Mouse (Mus musculus) forebrain, embryonic 13.5 days (tissue): ENCODE data around the gene Hoxd4. TPM values are rescaled to one million over a fixed set of nuclear protein-coding genes. Genes with fewer than 3 reads are reported as not detected.
A peak's percentile ranks its signal among the peaks of the same experiment; 100 is the strongest.

Experiments
- ATAC-seq: fragments of 200-750 bp; cut with Nextera tagmentation; 2 replicates; pipeline ENCODE4 v1.8.0; 2017
- H3K27ac ChIP-seq: fragments of 300-500 bp; sonication (generic); 2 replicates; pipeline ENCODE4 v1.5.1; 2015; ENCODE audit warnings: inconsistent platforms, mild to moderate bottlenecking, moderate library complexity
- H3K27me3 ChIP-seq: fragments of 300-500 bp; sonication (generic); 2 replicates; pipeline ENCODE4 v1.6.1; 2015; ENCODE audit warnings: mild to moderate bottlenecking, inconsistent platforms
- H3K36me3 ChIP-seq: fragments of 300-500 bp; sonication (generic); 2 replicates; pipeline ENCODE4 v1.6.1; 2015; ENCODE audit warnings: mild to moderate bottlenecking, inconsistent platforms; ENCODE audit not compliant: poor library complexity, severe bottlenecking
- H3K4me1 ChIP-seq: fragments of 300-500 bp; sonication (generic); 2 replicates; pipeline ENCODE4 v1.6.1; 2015; ENCODE audit warnings: inconsistent platforms
- H3K4me2 ChIP-seq: fragments of 300-500 bp; sonication (generic); 2 replicates; pipeline ENCODE4 v1.6.1; 2015; ENCODE audit warnings: inconsistent platforms, mild to moderate bottlenecking, moderate library complexity
- H3K4me3 ChIP-seq: fragments of 300-500 bp; sonication (generic); 2 replicates; pipeline ENCODE4 v1.5.1; 2015; ENCODE audit warnings: mild to moderate bottlenecking, inconsistent platforms
- H3K9ac ChIP-seq: fragments of 300-500 bp; sonication (generic); 2 replicates; pipeline ENCODE4 v1.6.1; 2015; ENCODE audit warnings: mild to moderate bottlenecking, inconsistent platforms
- H3K9me3 ChIP-seq: fragments of 300-500 bp; sonication (generic); replicated peaks from 2 replicates; pipeline ENCODE4 v1.6.1; 2016; ENCODE audit warnings: inconsistent platforms
- WGBS: fragments of 180-500 bp; shearing (Covaris S2); methylation state at CpG from one replicate; pipeline ENCODE4 v1.1.7; 2015; 5-methylcytosine and 5-hydroxymethylcytosine counted together
- polyA plus RNA-seq: library from polyadenylated mRNA; unstranded; fragments of >200 nt; fragmentation: Nextera tagmentation; extraction: Ambion mirVana; gene quantifications from 2 replicates; pipeline ENCODE4 v1.2.1, GENCODE M21; 2015

Hoxd4 gene
- polyA plus RNA-seq, 1 experiment from 2014 or later = not detected

DNA sequence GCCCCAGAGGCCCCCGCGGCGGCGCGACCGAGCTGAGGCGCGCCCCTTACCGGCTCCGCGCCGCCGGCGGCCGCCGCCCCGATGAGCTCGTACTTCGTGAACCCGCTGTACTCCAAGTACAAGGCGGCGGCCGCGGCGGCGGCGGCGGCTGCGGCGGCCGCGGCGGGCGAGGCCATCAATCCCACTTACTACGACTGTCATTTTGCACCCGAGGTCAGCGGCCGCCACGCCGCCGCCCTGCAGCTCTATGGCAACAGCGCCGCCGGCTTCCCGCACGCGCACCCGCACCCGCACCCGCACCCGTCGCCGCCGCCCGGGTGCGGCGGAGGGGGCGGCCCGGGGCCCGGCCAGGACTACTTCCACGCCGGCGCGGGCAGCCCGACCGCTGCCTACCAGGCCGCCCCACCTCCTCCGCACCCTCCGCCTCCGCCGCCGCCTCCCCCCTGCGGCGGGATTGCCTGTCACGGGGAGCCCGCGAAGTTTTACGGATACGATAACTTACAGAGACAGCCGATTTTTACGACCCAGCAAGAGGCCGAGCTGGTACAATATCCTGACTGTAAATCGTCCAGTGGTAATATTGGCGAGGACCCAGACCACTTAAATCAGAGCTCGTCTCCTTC lies 6.2 kb upstream of the Hoxd4 start:
- under 1% methylated on average over 44 of the region's 85 CpGs for WGBS
- no peaks in the 10 kb centered on the region for H3K36me3 ChIP-seq
- 0 out of 2 replicates have a peak overlapping the region, but pooled peaks have one; percentile 37 for H3K9ac ChIP-seq
- peak overlapping the region; percentile 35 for H3K4me3 ChIP-seq
- no peak for ATAC-seq
- peaks cover 98% of the 10 kb centered on the region for H3K27me3 ChIP-seq
- H3K9me3 ChIP-seq = no peaks in the 10 kb centered on the region
- H3K4me2 ChIP-seq = peak overlapping the region; percentile 60
- no peak overlapping the region for H3K27ac ChIP-seq
- H3K4me1 ChIP-seq = peaks cover 14% of the 10 kb centered on the region

DNA sequence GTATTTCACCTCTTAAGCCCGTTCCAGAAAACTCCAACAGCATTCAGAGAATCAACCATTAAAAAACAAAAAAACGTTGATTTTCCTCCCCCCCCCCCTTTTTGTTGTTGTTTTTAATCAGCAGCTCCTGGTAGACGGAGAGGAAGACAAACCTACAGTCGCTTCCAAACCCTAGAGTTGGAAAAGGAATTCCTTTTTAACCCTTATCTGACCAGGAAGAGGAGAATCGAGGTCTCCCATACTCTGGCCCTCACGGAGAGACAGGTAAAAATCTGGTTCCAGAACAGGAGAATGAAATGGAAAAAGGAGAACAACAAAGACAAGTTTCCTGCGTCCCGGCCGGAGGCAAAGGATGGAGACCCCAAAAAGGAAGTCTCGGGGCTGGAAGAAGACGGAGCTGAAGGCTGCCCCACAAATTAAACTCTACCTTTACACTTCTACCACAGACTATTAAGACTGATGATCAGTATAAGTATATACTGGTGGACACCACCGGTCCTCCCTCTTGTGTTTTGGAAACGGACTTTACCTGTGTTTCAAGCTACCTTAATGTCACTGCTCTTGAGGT lies 5.3 kb upstream of the Hoxd4 start:
- Histone ChIP-seq H3K4me3 (no peak overlapping the region), H3K4me1 (peaks cover 14% of the 10 kb centered on the region), H3K27me3 (peaks cover 97% of the 10 kb centered on the region), H3K27ac (no peak overlapping the region), H3K4me2 (no peak overlapping the region), H3K9me3 (no peaks in the 10 kb centered on the region), H3K36me3 (no peaks in the 10 kb centered on the region), H3K9ac (no peak overlapping the region)
- under 1% methylated on average over 13 of the region's 13 CpGs for whole genome bisulfite sequencing
- ATAC-seq = no peak

DNA sequence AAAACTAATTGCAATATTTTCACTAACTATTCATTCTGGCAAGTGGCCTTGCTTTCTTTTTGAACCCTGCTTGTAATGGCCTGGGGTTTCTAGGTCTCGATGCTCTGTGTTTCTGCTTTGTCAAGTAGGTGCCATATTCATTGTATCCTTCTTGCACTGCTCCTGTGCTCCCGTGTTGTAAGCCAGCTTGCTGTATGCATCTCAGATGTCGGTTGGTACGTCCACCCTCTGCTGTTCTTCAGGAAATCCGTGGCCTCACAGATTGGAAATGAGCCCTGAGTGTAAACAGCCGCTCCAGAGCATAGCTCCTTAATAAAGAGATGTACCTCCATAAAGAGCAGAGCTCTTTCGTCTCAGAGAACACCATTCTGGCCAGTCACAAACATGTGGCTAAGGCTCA lies 4.1 kb upstream of the Hoxd4 start:
- no peaks in the 10 kb centered on the region for H3K36me3 ChIP-seq
- no peaks in the 10 kb centered on the region for H3K9me3 ChIP-seq
- peaks cover 98% of the 10 kb centered on the region for H3K27me3 ChIP-seq
- no peak overlapping the region for H3K4me2 ChIP-seq
- ATAC-seq = no peak
- no peak overlapping the region for H3K4me3 ChIP-seq
- WGBS = 6% methylated on average over 7 of the region's 7 CpGs
- H3K27ac ChIP-seq = no peak overlapping the region
- peaks cover 21% of the 10 kb centered on the region for H3K4me1 ChIP-seq
- H3K9ac ChIP-seq = no peak overlapping the region

DNA sequence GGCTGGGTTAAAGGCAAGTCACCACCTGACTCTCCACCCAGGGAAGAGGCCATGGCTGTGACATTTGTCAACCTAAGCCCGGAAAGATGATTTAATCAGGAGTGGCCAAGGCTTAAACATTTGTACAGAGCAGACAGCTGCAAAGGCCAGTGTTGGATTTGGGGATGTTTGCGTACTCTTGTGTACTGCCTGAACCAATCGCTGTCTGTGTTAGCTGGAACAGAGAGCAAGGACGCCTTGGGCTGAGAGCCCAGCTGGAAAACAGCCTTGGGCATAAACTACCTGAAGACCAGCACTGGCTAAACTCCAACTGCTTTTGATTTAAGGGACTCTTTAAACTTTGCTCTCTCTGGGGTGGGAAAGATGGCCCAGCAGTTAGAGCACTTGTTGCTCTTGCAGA lies 3.1 kb upstream of the Hoxd4 start:
- Histone ChIP-seq H3K4me1 (peaks cover 21% of the 10 kb centered on the region), H3K4me3 (no peak overlapping the region), H3K36me3 (no peaks in the 10 kb centered on the region), H3K9me3 (no peaks in the 10 kb centered on the region), H3K9ac (no peak overlapping the region), H3K27me3 (peaks cover 98% of the 10 kb centered on the region), H3K4me2 (no peak overlapping the region), H3K27ac (no peak overlapping the region)
- ATAC-seq = no peak
- WGBS = 5% methylated on average over 4 of the region's 4 CpGs

DNA sequence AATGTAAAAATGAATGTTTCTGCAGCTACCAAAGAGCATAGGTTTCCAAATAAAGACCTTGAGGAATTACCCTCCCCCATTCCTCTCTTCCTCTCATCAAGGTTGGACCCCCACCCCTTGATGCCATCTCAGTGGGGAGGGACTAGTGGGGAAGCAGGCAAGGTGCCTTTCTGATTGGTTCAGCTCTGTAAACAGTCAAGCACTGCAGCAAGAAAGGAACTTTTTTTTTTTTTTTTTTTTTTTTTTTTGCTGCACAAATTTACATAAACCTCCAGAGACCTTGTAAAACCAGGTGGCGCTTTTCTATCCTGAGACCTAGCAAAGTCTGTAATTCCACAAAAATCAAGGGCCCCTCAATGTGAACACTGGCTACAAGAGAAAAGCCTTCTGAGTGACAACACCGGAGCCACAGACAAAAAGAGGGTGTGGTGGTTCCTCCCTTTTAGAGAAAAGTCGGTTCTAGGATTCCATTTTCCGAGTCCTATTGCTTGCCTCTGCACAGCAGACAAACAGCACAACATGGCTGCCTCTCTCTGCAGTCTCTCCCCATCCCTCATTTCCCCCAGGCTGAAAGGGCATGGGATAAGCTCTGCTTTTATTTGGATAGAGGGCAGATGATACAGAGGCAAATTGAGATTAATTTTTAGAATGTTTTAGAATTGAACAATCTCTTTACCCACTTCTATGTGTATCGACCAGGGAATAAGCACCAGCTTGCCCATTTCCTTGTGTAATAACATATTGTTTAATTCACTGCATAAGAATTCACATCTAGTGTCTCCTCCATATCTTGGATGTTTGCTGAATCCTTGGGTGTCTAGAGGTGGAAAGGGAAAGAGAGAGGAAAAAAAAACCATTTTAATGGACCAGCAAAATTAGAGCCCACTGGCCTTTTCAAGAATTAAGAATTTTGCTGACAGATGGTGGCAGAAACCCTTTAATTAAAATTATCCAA lies 2.0 kb upstream of the Hoxd4 start:
- H3K27ac ChIP-seq = no peak overlapping the region
- H3K4me2 ChIP-seq = no peak overlapping the region
- H3K9me3 ChIP-seq = no peaks in the 10 kb centered on the region
- H3K27me3 ChIP-seq = peaks cover 98% of the 10 kb centered on the region
- H3K4me1 ChIP-seq = peaks cover 18% of the 10 kb centered on the region
- no peak for ATAC-seq
- WGBS = 3% methylated on average over 5 of the region's 5 CpGs
- H3K36me3 ChIP-seq = no peaks in the 10 kb centered on the region
- H3K4me3 ChIP-seq = no peak overlapping the region
- no peak overlapping the region for H3K9ac ChIP-seq

DNA sequence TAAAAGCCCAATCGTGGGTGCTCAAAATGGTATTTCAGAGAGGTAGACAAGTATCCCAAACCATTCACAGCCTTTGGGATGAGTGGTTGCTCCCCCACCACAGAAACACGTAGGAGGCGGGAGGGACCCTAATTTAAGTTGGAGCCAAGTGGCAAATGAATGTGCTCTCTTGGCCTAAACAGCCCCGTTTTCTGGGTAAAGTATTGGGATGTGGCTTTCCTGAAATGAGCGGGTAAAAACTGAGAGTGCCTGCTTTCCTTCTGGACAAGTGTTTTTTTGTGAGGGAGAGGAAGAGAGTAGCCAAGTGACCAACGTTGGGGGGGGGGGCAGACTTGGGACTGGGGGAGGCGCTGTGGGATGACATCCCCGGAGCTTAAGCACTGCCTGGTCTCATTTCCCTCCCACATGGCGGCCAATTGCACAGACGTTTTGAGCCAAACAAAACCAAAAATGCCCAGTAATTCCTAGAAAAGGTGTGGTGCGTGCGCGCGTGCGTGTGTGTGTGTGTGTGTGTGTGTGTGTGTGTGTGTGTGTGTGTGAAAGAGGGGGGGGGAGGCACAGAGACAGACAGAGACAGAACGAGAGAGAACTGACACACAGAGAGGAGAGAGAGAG lies 693 bp upstream of the Hoxd4 start:
- no peak overlapping the region for H3K4me3 ChIP-seq
- no peak for ATAC-seq
- no peak overlapping the region for H3K27ac ChIP-seq
- no peaks in the 10 kb centered on the region for H3K36me3 ChIP-seq
- no peak overlapping the region for H3K4me2 ChIP-seq
- no peaks in the 10 kb centered on the region for H3K9me3 ChIP-seq
- H3K9ac ChIP-seq = no peak overlapping the region
- H3K4me1 ChIP-seq = peaks cover 12% of the 10 kb centered on the region
- peaks cover 98% of the 10 kb centered on the region for H3K27me3 ChIP-seq
- WGBS = under 1% methylated on average over 16 of the region's 16 CpGs

DNA sequence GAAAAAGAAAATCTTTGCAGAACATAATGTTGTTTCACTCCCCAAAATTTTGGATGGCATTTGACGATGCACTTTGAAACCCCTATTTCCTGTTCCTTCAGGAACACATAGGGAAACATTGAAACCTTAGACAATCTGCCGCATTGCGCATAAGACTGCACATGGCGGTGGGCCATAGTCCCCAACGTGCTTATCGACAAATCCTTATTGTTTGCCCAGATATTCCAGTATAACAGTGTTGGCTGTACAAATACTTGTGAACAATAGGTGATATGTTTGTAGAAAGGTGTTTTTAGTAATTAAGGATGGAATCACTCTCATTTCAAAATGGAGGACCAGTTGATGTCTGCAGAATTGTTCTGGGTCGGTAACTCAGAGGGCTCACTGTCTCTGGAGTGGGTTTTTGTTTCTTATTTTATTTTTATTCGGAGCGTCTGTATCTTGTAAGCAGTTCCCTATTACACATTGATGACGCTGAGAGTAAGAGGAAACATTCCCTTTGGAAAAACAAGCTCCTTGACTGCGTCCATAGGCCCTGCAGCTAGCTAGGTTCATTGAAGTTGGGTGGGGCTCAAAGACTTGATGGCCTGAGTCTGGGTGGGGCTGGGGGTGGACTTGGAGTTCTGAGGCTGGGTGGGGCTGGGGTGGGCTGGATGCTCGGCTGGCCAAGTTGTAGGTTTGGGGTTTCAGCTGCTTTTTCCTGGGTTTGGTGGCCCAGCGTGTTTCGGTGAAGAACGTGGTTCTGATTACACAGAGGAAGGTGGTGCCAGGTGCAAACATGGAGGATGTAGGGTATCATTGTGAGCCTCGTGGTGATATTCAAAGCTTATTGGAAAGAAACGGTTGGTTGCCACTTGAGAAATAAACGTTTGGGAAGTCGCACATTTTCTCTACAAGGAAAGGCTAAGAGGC lies 1.8 kb downstream of the Hoxd4 start:
- H3K4me2 ChIP-seq = no peak overlapping the region
- H3K4me3 ChIP-seq = no peak overlapping the region
- ATAC-seq = no peak
- H3K27ac ChIP-seq = no peak overlapping the region
- peaks cover 99% of the 10 kb centered on the region for H3K27me3 ChIP-seq
- H3K4me1 ChIP-seq = peaks cover 12% of the 10 kb centered on the region
- WGBS = 3% methylated on average over 19 of the region's 19 CpGs
- no peak overlapping the region for H3K9ac ChIP-seq
- H3K9me3 ChIP-seq = no peaks in the 10 kb centered on the region
- H3K36me3 ChIP-seq = no peaks in the 10 kb centered on the region

DNA sequence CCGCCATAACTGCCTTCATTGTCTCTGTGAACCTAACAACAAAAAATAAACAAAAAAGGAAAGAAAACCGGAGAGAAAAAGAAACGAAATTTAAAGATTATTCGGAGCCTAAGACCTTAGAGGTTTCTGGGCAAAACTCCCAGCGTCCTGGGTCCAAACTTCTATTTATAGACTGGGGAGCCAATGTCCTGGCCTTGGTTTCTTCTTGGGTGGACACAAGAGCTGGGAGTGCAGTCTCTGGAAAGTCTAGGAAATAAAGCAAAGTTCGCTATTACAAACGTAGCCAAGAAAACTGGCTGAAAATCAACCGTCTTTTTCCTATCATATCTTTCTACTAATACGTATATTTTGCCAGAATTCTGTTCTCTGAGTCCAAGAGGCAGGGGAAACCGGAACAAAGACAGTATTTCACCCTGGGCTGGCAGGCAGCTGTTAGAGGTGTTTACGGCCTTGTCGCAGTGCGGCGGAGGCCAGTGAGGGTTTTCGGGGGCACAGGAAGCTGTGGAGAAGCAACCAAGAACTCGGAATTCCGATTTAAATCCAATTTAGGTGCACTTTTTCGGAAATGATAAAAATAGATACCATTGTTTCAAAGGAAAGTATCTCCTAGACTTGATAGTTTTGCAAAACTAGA lies 2.5 kb downstream of the Hoxd4 start:
- Histone ChIP-seq H3K27me3 (peaks cover 99% of the 10 kb centered on the region), H3K9me3 (no peaks in the 10 kb centered on the region), H3K4me3 (no peak overlapping the region), H3K4me2 (no peak overlapping the region), H3K36me3 (no peaks in the 10 kb centered on the region), H3K9ac (no peak overlapping the region), H3K4me1 (peaks cover 12% of the 10 kb centered on the region), H3K27ac (no peak overlapping the region)
- WGBS = 3% methylated on average over 18 of the region's 18 CpGs
- no peak for ATAC-seq

DNA sequence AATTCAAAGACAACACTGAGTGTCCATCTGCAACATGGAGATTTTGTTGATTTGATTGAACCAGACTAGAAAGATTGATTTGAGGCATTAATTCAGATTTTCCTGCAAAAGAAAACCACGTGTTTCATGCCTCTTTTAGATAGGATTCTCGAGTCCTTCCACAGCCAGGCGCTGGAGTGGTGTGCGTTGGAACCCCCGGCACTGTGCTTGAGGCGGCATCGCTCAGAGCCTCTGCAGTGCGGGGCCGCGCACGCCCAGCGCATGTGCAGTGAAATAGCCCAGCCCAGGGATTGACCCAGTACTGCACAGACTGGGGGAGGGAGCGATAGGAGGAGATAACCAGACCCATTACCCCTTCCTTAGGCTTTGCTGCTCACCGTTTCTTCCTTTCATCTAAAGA lies 3.2 kb downstream of the Hoxd4 start:
- Histone ChIP-seq H3K27ac (no peak overlapping the region), H3K27me3 (peaks cover 99% of the 10 kb centered on the region), H3K36me3 (no peaks in the 10 kb centered on the region), H3K9me3 (no peaks in the 10 kb centered on the region), H3K9ac (no peak overlapping the region), H3K4me1 (peaks cover 12% of the 10 kb centered on the region), H3K4me2 (no peak overlapping the region), H3K4me3 (no peak overlapping the region)
- no peak for ATAC-seq
- under 1% methylated on average over 14 of the region's 14 CpGs for WGBS

DNA sequence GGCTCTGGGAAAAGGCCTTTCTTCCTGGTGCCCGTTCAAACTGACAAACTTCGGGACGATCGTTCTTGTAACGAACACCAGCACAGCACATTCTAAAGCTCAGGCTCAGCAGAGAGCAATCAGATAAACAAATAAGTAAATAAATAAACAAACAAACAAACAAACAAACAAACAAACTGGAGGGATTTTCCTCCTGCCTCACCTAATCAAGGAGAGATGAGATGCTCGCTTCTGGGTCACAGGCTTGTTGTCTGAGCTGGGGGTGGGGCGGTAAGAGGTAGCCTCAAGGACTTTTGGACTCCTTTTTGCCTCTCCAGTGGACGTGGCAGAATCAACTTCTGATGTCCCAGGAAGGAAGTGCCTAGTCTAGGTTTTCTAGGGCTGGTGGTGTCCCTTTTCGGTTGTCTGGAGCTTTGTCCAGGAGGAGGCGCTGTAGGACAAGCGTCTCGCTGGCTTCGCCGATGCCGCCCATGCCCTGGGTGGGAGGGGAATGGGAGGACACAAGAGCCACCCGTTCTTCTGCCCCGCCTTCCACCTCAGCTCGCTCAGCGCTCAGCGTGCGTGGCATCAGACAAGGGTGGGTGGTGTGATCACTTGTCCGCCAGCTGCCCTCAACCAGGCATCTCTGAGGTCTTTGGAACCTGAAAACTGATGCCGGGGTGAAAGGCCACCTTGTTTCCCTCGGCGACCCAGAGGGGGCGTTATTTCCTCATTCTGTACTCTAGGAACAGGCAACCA lies 3.9 kb downstream of the Hoxd4 start:
- Histone ChIP-seq H3K4me3 (0 out of 2 replicates have a peak overlapping the region, but pooled peaks have one; percentile 4), H3K9me3 (no peaks in the 10 kb centered on the region), H3K27ac (no peak overlapping the region), H3K9ac (no peak overlapping the region), H3K4me1 (peaks cover 12% of the 10 kb centered on the region), H3K27me3 (peaks cover 99% of the 10 kb centered on the region), H3K4me2 (peak overlapping the region; percentile 46), H3K36me3 (no peaks in the 10 kb centered on the region)
- 3% methylated on average over 26 of the region's 26 CpGs for WGBS
- ATAC-seq = peak; percentile 38; the same call in 1 of the 2 replicates
